16 mouse cellular contexts compared by ENCODE assay signal in the genomic region with DNA sequence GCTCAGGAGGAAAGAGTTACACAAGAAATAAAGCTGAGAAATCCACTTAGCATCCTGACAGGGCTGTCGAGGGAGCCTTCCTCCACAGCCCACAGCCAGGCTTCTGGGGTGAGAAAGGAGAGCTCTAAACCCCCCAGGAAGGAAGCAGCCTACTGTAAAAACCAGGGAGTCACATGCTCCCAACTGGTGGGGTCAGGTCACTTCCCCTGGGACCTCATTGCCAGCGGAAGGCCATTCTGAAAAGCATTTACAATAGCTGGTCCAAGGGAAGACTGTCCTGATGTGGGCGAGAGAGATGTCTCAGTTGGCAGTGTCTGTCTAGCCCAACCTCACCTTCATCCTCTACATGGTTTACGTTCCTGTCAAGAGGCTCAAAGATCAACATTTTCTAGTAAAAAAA. TPM values are rescaled to one million over a fixed set of nuclear protein-coding genes. Genes with fewer than 3 reads are reported as not detected.
DNase-seq lines count a peak whose midpoint lies in the region; ATAC-seq and TF ChIP-seq lines count a peak whose summit lies in the region.
"Had no signal": no experiment of that assay in that cellular context is flagged by ENCODE, and none has a peak within 500 bp of the region (broad histone marks: within the 10 kb centered on the region; RNA-seq: fewer than 3 reads in every experiment).

No protein-coding gene starts in this region.

- no peaks in the 10 kb centered on the region for H3K9me3 ChIP-seq in ES-Bruce4 (replicated peaks; ENCODE audit: control insufficient read depth, insufficient read depth, low read length, poor library complexity, severe bottlenecking)
- no peaks in the 10 kb centered on the region for H3K9me3 ChIP-seq in intestine, embryonic 15.5 days
- H3K9me3 ChIP-seq in limb, embryonic 12.5 days: no peaks in the 10 kb centered on the region
- H3K9me3 ChIP-seq: heart, embryonic 12.5 days had no signal

- TF ChIP-seq EP300 in ES-Bruce4 (IDR thresholded peaks at IDR 0.05; ENCODE audit: insufficient read depth, low read depth, low read length): no peak

- H3K9ac ChIP-seq in ES-Bruce4 (ENCODE audit: low read depth, poor library complexity, severe bottlenecking): peak overlapping the region; percentile 54
- no peak overlapping the region for H3K9ac ChIP-seq in intestine, embryonic 15.5 days
- H3K9ac ChIP-seq in limb, embryonic 12.5 days (replicated peaks): no peak overlapping the region; the same call in 1 of the 2 replicates
- H3K9ac ChIP-seq: heart, embryonic 12.5 days had no signal

- no peak for TF ChIP-seq CTCF in kidney, adult 2 months (conservative IDR thresholded peaks at IDR 0.05; ENCODE audit: insufficient read depth, insufficient read length, low read depth, low read length)
- TF ChIP-seq CTCF in ES-Bruce4 (IDR thresholded peaks at IDR 0.05; ENCODE audit: low read depth, low read length): no peak

- no peak overlapping the region for H3K4me3 ChIP-seq in kidney, adult 2 months (ENCODE audit: insufficient read depth, low read depth, low read length)
- peak overlapping the region; percentile 18 for H3K4me3 ChIP-seq in ES-Bruce4 (ENCODE audit: low read depth, low read length)
- H3K4me3 ChIP-seq in intestine, embryonic 15.5 days (replicated peaks): no peak overlapping the region
- H3K4me3 ChIP-seq in limb, embryonic 12.5 days (replicated peaks): no peak overlapping the region
- H3K4me3 ChIP-seq: heart, embryonic 12.5 days had no signal

- H3K4me1 ChIP-seq in kidney, adult 2 months (ENCODE audit: control insufficient read depth, insufficient read depth, low read length): peaks cover 14% of the 10 kb centered on the region
- H3K4me1 ChIP-seq in ES-Bruce4 (ENCODE audit: control insufficient read depth, insufficient read depth, low read length): peaks cover 8% of the 10 kb centered on the region
- peaks cover 36% of the 10 kb centered on the region for H3K4me1 ChIP-seq in intestine, embryonic 15.5 days (replicated peaks)
- H3K4me1 ChIP-seq in limb, embryonic 12.5 days (replicated peaks): peaks cover 69% of the 10 kb centered on the region

- no peaks in the 10 kb centered on the region for H3K36me3 ChIP-seq in kidney, adult 2 months (ENCODE audit: control insufficient read depth, insufficient read depth, low read length)
- H3K36me3 ChIP-seq in ES-Bruce4 (ENCODE audit: control insufficient read depth, insufficient read depth, low read length, poor library complexity, severe bottlenecking): peaks cover 4% of the 10 kb centered on the region; the same call in 1 of the 2 replicates
- H3K36me3 ChIP-seq in intestine, embryonic 15.5 days: no peaks in the 10 kb centered on the region
- H3K36me3 ChIP-seq in limb, embryonic 12.5 days: no peaks in the 10 kb centered on the region
- H3K36me3 ChIP-seq: heart, embryonic 12.5 days had no signal

- WGBS in kidney, adult 2 months: 35% methylated on average over 4 of the region's 4 CpGs
- WGBS in intestine, embryonic 15.5 days: 37% methylated on average over 4 of the region's 4 CpGs
- 30% methylated on average over 4 of the region's 4 CpGs for WGBS in limb, embryonic 12.5 days

- peak overlapping the region; percentile 40 for H3K4me2 ChIP-seq in intestine, embryonic 15.5 days (replicated peaks)
- H3K4me2 ChIP-seq in limb, embryonic 12.5 days: peak overlapping the region; percentile 24; the same call in 1 of the 2 replicates
- H3K4me2 ChIP-seq: heart, embryonic 12.5 days had no signal

- no peak for TF ChIP-seq POLR2A in kidney, adult 2 months (IDR thresholded peaks at IDR 0.05; ENCODE audit: low read depth, low read length)
- TF ChIP-seq POLR2A in ES-Bruce4 (IDR thresholded peaks at IDR 0.05; ENCODE audit: insufficient read depth, low read length): no peak

- H3K27me3 ChIP-seq in kidney, adult 2 months (replicated peaks; ENCODE audit: control insufficient read depth, insufficient read depth, low read length): no peaks in the 10 kb centered on the region
- no peaks in the 10 kb centered on the region for H3K27me3 ChIP-seq in ES-Bruce4 (ENCODE audit: control insufficient read depth, insufficient read depth, low read length, poor library complexity, severe bottlenecking)
- no peaks in the 10 kb centered on the region for H3K27me3 ChIP-seq in intestine, embryonic 15.5 days (replicated peaks)
- no peaks in the 10 kb centered on the region for H3K27me3 ChIP-seq in limb, embryonic 12.5 days
- H3K27me3 ChIP-seq: heart, embryonic 12.5 days; Patski had no signal

- peak; percentile 62 for DNase-seq in kidney, adult 2 months
- DNase-seq in kidney, postnatal 14 days: no peak
- no peak for DNase-seq in natural killer cell, adult 2 months (ENCODE audit: low spot score in 2 of 2)
- DNase-seq in heart, adult 11 months: no peak
- DNase-seq: cerebellum, adult 9-11 months; gastrocnemius, postnatal 10 days had no signal

- H3K27ac ChIP-seq in kidney, adult 2 months (ENCODE audit: insufficient read depth, low read depth, low read length): no peak overlapping the region
- H3K27ac ChIP-seq in ES-Bruce4 (ENCODE audit: insufficient read depth, low read length): peak overlapping the region; percentile 70
- H3K27ac ChIP-seq in intestine, embryonic 15.5 days: peak overlapping the region; percentile 88
- no peak overlapping the region for H3K27ac ChIP-seq in limb, embryonic 12.5 days

- no peak for ATAC-seq in intestine, embryonic 15.5 days
- ATAC-seq in limb, embryonic 12.5 days (ENCODE audit: insufficient number of reproducible peaks, insufficient read depth, low FRiP score, low TSS enrichment, low read depth): no peak
- ATAC-seq in frontal cortex, adult (ENCODE audit: low TSS enrichment): no peak
- ATAC-seq: CD4-positive, CD25-positive, alpha-beta regulatory T cell, adult 4 months; hindbrain, embryonic 16.5 days; Patski had no signal

RNA-seq across cellular contexts. Expression of gene Trim71, which starts 15.7 kb away (rescaled TPM):
- 0.01 and 0.05 TPM in 2 replicates for polyA plus RNA-seq in kidney, adult 2 months (2012; rRNA removed)
- polyA plus RNA-seq in ES-Bruce4 (2011; ENCODE audit: insufficient read depth, insufficient read length, low read depth, missing spikeins): 120 and 122 TPM in 2 replicates
- polyA plus RNA-seq in intestine, embryonic 15.5 days (2015; fragmentation: Nextera tagmentation; extraction: Ambion mirVana): 4.1 TPM in 2 replicates
- polyA plus RNA-seq in limb, embryonic 12.5 days (2016; fragmentation: Nextera tagmentation; extraction: Ambion mirVana): 1.6 and 2.3 TPM in 2 replicates
- polyA plus RNA-seq: CD4-positive, CD25-positive, alpha-beta regulatory T cell, adult 4 months; Patski had no signal

RNA-seq across cellular contexts. Expression of gene C130032M10Rik, which starts 33.0 kb away (rescaled TPM):
- not detected in 2 replicates for polyA plus RNA-seq in kidney, adult 2 months (2012; rRNA removed)
- polyA plus RNA-seq in ES-Bruce4 (2011; ENCODE audit: insufficient read depth, insufficient read length, low read depth, missing spikeins): not detected in 2 replicates
- 0.48 and 0.58 TPM in 2 replicates for polyA plus RNA-seq in intestine, embryonic 15.5 days (2015; fragmentation: Nextera tagmentation; extraction: Ambion mirVana)
- polyA plus RNA-seq in limb, embryonic 12.5 days (2016; fragmentation: Nextera tagmentation; extraction: Ambion mirVana): 0.41 and 0.70 TPM in 2 replicates
- polyA plus RNA-seq: CD4-positive, CD25-positive, alpha-beta regulatory T cell, adult 4 months; embryonic facial prominence, embryonic 11.5 days; hindbrain, embryonic 16.5 days; Patski; testis, adult 2 months had no signal

RNA-seq across cellular contexts. Expression of gene Ccr4, which starts 43.8 kb away (rescaled TPM):
- polyA plus RNA-seq in kidney, adult 2 months (2012; rRNA removed): 0.20 and 0.53 TPM in 2 replicates
- polyA plus RNA-seq in ES-Bruce4 (2011; ENCODE audit: insufficient read depth, insufficient read length, low read depth, missing spikeins): 0.57 and 1.4 TPM in 2 replicates
- polyA plus RNA-seq in intestine, embryonic 15.5 days (2015; fragmentation: Nextera tagmentation; extraction: Ambion mirVana): 0.56 and 0.63 TPM in 2 replicates
- polyA plus RNA-seq in limb, embryonic 12.5 days (2016; fragmentation: Nextera tagmentation; extraction: Ambion mirVana): not detected in 2 replicates
- polyA plus RNA-seq: embryonic facial prominence, embryonic 11.5 days; heart, embryonic 12.5 days; hindbrain, embryonic 16.5 days; Patski had no signal

Comparison
In these comparisons a context has a peak if more than half of its experiments do, and no peak if none do; other contexts are left out.
1. H3K27ac ChIP-seq: peak in ES-Bruce4 (single experiment) and intestine, embryonic 15.5 days (single experiment); none in kidney, adult 2 months (single experiment) and limb, embryonic 12.5 days (single experiment).
2. RNA of gene Trim71, which starts 15.7 kb away (polyA plus RNA-seq): 120 to 122 TPM in ES-Bruce4; 4.1 TPM in intestine, embryonic 15.5 days, 1.6 to 2.3 TPM in limb, embryonic 12.5 days and 0.01 to 0.05 TPM in kidney, adult 2 months; every median in the first group is over 10 times any median in the second.